Mouse (Mus musculus): ENCODE measurements around the gene Eya3. TPM values are rescaled to one million over a fixed set of nuclear protein-coding genes. Genes with fewer than 3 reads are reported as not detected.

Eya3 gene
- total and polyA plus RNA-seq, 3 experiments: 21.7 to 270 (median 38.2) TPM

GRCm38 (mm10) chr4:132689634-132690033 lies 50.8 kb downstream of the Eya3 start:
- H3K36me3 ChIP-seq (ENCODE audit: control insufficient read depth in 1 of 2, insufficient read depth in 2 of 2, low read length in 2 of 2): peaks cover 0 to 26% of the 10 kb centered on the region in 2 experiments; a peak in 2 of 4 replicates
- H3K27me3 ChIP-seq (ENCODE audit: control insufficient read depth in 1 of 2, insufficient read depth in 2 of 2, low read length in 2 of 2): no peaks in the 10 kb centered on the region
- H3K9me3 ChIP-seq (replicated peaks; ENCODE audit: insufficient read depth, low read length): no peaks in the 10 kb centered on the region
- H3K4me1 ChIP-seq (ENCODE audit: control insufficient read depth in 1 of 2, insufficient read depth in 2 of 2, low read length in 2 of 2): no peaks in the 10 kb centered on the region
- no peak overlapping the region for H3K27ac ChIP-seq (ENCODE audit: control insufficient read depth, low read depth, low read length)
- H3K79me2 ChIP-seq (ENCODE audit: control insufficient read depth, insufficient read depth, low read length, poor library complexity): no peaks in the 10 kb centered on the region; the same call in 1 of the 2 replicates
- no peak for DNase-seq (ENCODE audit: low read depth, low spot score)
- H3K9ac ChIP-seq (ENCODE audit: control insufficient read depth, low read depth, low read length, poor library complexity, severe bottlenecking): no peak overlapping the region
- no peak for TF ChIP-seq GATA1 (IDR thresholded peaks at IDR 0.05; ENCODE audit: low read depth, low read length)
- no peak for TF ChIP-seq ZKSCAN1 (IDR thresholded peaks at IDR 0.05; ENCODE audit: low read depth, low read length)
- TF ChIP-seq ETS1 (IDR thresholded peaks at IDR 0.05; ENCODE audit: low read depth, low read length): no peak
- no peak for TF ChIP-seq CHD1 (IDR thresholded peaks at IDR 0.05; ENCODE audit: low read depth, low read length)
- H3K4me3 ChIP-seq (ENCODE audit: control insufficient read depth in 1 of 2, insufficient read depth in 1 of 2, low read depth in 2 of 2, low read length in 2 of 2): no peak overlapping the region

- H3K9me3 ChIP-seq (replicated peaks; ENCODE audit: insufficient read depth, low read length): no peaks in the 10 kb centered on the region
- H3K36me3 ChIP-seq (ENCODE audit: control insufficient read depth in 1 of 2, insufficient read depth in 2 of 2, low read length in 2 of 2): peaks cover 0 to 22% of the 10 kb centered on the region in 2 experiments; a peak in 2 of 4 replicates
- TF ChIP-seq USF1 (IDR thresholded peaks at IDR 0.05; ENCODE audit: low read depth, low read length): no peak
- TF ChIP-seq CHD1 (IDR thresholded peaks at IDR 0.05; ENCODE audit: low read depth, low read length): no peak
- no peak for TF ChIP-seq ETS1 (IDR thresholded peaks at IDR 0.05; ENCODE audit: low read depth, low read length)
- TF ChIP-seq TCF12 (IDR thresholded peaks at IDR 0.05; ENCODE audit: low read depth, low read length): no peak
- no peak for TF ChIP-seq MAZ (IDR thresholded peaks at IDR 0.05; ENCODE audit: low read depth, low read length)
- no peak for TF ChIP-seq USF2 (IDR thresholded peaks at IDR 0.05; ENCODE audit: borderline replicate concordance in 1 of 2, insufficient read depth in 1 of 2, low read depth in 1 of 2, low read length in 2 of 2)
- TF ChIP-seq RAD21 (IDR thresholded peaks at IDR 0.05; ENCODE audit: low read depth, low read length): no peak
- no peak for TF ChIP-seq ELF1 (IDR thresholded peaks at IDR 0.05; ENCODE audit: low read depth, low read length)
- no peak for TF ChIP-seq TBP (IDR thresholded peaks at IDR 0.05; ENCODE audit: low read depth, low read length)
- no peak for TF ChIP-seq RCOR1 (IDR thresholded peaks at IDR 0.05; ENCODE audit: low read depth, low read length)
- TF ChIP-seq MYB (IDR thresholded peaks at IDR 0.05; ENCODE audit: low read depth, low read length): no peak
- TF ChIP-seq E2F4 (IDR thresholded peaks at IDR 0.05; ENCODE audit: borderline replicate concordance, low read depth, low read length): no peak
- TF ChIP-seq SIN3A (IDR thresholded peaks at IDR 0.05; ENCODE audit: low read length): no peak
- no peak for TF ChIP-seq ZNF384 (IDR thresholded peaks at IDR 0.05; ENCODE audit: low read depth, low read length)
- no peak for TF ChIP-seq CHD2 (IDR thresholded peaks at IDR 0.05; ENCODE audit: low read length)
- no peak for TF ChIP-seq UBTF (IDR thresholded peaks at IDR 0.05; ENCODE audit: borderline replicate concordance, insufficient read depth, low read depth, low read length)
- TF ChIP-seq GABPA (IDR thresholded peaks at IDR 0.05; ENCODE audit: low read depth, low read length): no peak
- no peak for TF ChIP-seq CTCF (IDR thresholded peaks at IDR 0.05 in 2 of 3, conservative IDR thresholded peaks at IDR 0.05 in 1 of 3; ENCODE audit: control insufficient read depth in 1 of 3, insufficient read depth in 1 of 3, low read depth in 2 of 3, low read length in 3 of 3, poor library complexity in 1 of 3, severe bottlenecking in 1 of 3)
- TF ChIP-seq NELFE (IDR thresholded peaks at IDR 0.05; ENCODE audit: low read depth, low read length): no peak
- TF ChIP-seq POLR2A (IDR thresholded peaks at IDR 0.05; ENCODE audit: control insufficient read depth in 1 of 2, insufficient read depth in 1 of 2, low read depth in 1 of 2, low read length in 2 of 2, poor library complexity in 1 of 2): no peak
- H3K27me3 ChIP-seq (ENCODE audit: control insufficient read depth in 1 of 2, insufficient read depth in 2 of 2, low read length in 2 of 2): no peaks in the 10 kb centered on the region
- no peak overlapping the region for H3K9ac ChIP-seq (ENCODE audit: control insufficient read depth, low read depth, low read length, poor library complexity, severe bottlenecking)
- no peak overlapping the region for H3K27ac ChIP-seq (ENCODE audit: control insufficient read depth, low read depth, low read length)
- H3K4me3 ChIP-seq (ENCODE audit: control insufficient read depth in 1 of 2, insufficient read depth in 1 of 2, low read depth in 2 of 2, low read length in 2 of 2): no peak overlapping the region
- H3K4me1 ChIP-seq (ENCODE audit: control insufficient read depth in 1 of 2, insufficient read depth in 2 of 2, low read length in 2 of 2): no peaks in the 10 kb centered on the region
- no peak for DNase-seq (ENCODE audit: low read depth, low spot score)
- H3K79me2 ChIP-seq (ENCODE audit: control insufficient read depth, insufficient read depth, low read length, poor library complexity): no peaks in the 10 kb centered on the region
These were observed 54.6 kb downstream of the Eya3 start for GRCm38 (mm10) chr4:132693366-132693765.
